Mouse (Mus musculus) adipocyte (in vitro differentiated cells): ENCODE results near the gene Cfap61.

Experiments
- DNase-seq: peaks from one replicate; pipeline ENCODE4 v3.0.0-alpha.2; 2016; ENCODE audit warnings: low spot score

Gene Cfap61

GRCm38 (mm10) chr2:146010816-146011215 is 76.2 kb downstream of the Cfap61 start:
- peak; percentile 21 for DNase-seq

DNA sequence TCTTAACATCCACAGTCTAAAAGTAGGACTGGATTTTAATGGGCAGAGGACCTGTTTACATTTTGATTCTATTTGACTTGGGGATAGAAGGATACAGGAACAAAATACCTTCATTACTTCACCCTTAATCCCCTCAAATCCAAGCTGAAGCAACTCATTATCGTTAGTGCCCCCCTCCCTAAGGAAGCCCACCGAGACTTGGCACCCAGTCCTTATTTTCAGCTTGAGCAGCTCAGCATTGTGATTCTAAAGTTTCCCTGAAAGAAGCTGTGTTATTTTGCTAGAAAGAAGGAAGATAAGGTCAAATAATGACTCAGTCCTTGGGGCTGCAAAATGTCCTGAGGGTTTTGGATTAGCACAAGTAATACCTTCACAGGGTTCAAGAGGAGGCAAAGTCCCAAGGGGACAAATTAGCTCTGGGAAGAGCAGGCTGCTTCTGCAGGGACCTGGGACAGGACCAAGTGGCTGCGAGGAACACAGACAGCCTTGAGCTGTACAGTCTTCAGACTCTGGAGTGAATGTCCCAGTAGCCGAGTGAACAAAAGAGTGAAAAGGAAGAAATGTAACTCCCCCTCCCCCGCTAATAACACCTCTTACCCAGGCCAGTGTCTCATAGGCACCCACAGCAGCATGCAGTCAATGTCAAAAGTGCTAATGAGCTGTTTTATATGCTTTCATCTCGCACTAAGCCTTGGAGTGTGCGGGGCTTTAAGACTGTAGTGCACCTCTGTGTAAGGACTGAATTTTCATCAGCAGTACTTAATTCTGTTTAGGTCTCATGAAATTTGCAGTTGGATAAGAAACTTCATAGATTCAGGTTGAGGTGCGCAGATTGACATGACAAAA is 81.0 kb downstream of the Cfap61 start:
- no peak for DNase-seq

DNA sequence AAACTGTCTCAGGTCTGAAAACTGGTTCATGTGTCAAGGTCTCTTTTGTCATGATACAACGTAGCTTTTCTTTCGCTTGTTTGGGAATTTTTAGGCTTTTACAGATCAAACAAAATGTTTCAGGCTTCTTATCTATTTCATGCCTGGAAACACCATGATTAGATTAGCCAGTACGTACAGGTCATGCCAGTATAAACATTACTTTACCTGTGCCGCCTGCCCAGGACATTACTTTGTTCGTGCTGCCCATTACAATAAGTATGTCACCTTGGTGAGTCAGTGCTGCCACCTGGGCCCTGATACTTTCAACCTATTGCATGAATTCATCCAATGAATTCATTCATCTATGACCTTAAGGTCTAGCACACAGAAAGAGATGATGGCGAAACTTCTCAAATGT is 88.3 kb downstream of the Cfap61 start:
- DNase-seq, result no peak

DNA sequence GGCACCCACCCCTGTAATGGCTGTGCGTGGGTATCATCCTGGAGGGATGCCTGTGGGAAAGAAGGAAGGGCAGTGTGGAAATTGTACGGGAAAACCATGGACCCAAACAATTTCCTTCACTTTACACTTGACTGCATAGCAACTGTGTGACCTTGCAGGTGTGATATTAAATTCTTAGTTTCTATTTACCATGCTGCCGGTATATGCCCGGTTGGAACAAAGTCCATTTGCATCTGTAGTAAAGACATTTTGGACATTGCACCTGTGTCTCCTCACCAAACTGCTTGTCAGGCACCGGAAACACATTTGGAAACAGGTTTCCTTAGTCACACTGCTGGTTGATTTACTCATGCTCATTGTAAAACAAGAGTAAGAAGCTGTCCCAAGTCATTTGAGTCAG is 109.1 kb downstream of the Cfap61 start:
- no peak for DNase-seq

GRCm38 (mm10) chr2:146044926-146045890 is 110.6 kb downstream of the Cfap61 start:
- no peak for DNase-seq

DNA sequence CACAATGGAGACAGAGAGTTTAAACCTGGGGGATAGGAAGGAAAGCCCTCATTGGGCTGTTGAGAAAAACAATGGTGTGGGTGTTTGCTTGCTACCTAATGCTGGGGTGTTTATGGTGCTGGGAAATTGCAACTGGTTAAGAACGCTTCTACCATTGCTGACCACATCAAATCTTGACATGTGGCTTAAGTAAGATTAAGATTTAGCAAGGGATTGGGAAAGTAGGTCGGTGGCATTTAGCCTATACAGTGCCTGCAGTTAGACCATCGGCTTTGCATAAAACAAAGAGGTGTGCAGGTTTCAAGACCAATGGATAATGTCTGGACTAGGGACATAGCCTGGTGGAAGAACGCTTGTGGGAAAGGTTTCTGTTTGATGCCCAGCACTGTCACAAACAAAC is 113.1 kb downstream of the Cfap61 start:
- DNase-seq, result no peak

DNA sequence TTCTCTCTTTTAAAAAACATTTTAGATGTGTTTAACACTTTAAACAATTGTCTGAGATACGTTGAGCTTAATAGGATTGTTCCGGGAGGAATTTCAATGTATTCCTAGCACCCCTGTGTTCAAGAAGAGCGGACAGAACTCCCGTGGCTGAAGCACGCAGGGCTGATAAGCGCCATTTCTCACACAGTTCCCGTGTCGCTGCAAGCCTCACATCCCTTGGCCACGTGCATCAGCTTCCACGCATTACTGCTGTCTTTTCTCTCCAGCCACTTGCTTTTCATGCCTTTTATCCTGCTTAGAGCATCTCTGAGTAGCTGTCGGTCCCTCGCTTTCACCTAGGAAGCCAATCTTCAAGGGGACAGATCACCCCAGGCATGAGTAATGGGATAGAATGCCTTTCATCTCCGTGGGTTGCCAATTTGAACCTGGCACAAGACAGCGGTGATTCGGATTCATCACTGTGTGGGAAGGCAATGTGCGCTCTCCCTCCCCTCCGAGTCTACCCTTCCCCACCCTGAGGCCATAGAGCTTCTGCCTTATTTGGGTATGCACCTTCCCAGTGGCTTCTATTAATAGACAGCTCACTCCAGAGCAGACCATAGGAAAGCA is 113.7 kb downstream of the Cfap61 start:
- no peak for DNase-seq

DNA sequence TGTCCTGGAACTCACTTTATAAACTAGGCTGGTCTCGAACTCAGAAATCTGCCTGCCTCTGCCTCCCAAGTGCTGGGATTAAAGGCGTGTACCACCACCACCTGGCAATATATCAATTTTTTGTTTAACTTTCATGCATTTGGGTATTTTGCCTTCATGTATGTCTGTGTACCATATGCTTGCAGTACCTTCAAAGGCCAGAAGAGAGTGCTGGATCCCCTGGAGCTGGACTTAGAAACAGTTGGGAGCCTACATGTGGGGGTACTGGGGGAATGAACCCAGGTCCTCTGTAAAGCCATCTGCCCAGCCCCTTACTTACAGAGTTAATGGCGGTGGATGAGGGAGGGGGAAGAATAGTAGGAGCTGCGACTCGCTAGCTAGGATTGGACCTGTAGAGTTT is 114.8 kb downstream of the Cfap61 start:
- no peak for DNase-seq

DNA sequence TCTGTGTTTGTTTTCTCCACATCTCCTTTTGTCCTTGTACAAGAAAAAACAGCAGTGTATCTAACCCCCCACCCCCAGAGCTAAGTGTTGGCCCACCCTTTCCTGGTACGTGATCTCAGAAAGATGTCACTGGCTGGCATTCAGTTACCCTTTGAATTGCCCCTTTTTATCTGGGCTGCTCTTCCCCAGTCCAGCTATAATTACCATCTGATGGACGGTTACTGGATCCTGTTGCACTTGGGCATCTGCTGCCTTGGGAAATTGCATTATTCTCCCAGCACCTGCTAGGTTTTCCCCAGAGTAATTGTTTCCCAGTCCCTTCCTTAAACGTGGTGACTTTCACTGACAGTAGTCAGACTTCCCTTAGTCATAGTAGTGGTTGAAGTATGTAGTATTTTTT is 115.5 kb downstream of the Cfap61 start:
- DNase-seq, result no peak

- no peak for DNase-seq
These were observed 116.8 kb downstream of the Cfap61 start for GRCm38 (mm10) chr2:146051334-146051733.

- DNase-seq, result no peak
These were observed 122.5 kb downstream of the Cfap61 start for GRCm38 (mm10) chr2:146057123-146057522.

DNA sequence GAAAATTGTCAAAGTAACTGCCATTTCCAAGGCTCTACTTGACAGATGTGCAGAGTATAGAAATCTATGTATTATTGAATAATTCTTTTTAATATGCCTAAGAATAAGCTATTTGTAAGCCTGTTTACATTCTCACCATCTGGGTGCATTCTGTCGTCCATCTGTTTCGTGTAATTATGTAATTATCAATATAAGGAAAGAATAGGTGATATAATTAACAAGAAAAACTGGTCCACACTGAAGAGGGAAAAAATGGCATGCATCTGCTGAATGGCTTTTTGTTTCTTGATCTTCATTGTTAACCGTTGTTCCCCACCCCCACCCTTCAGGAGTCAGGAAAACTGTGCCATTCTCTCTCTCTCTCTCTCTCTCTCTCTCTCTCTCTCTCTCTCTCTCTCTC is 124.2 kb downstream of the Cfap61 start:
- DNase-seq, result no peak

GRCm38 (mm10) chr2:146061421-146062300 is 127.1 kb downstream of the Cfap61 start:
- DNase-seq, result no peak

GRCm38 (mm10) chr2:146062330-146063092 is 127.9 kb downstream of the Cfap61 start:
- no peak for DNase-seq

- no peak for DNase-seq
These were observed 128.8 kb downstream of the Cfap61 start for GRCm38 (mm10) chr2:146063093-146064074.

GRCm38 (mm10) chr2:146067364-146067763 is 132.8 kb downstream of the Cfap61 start:
- DNase-seq, result no peak

DNA sequence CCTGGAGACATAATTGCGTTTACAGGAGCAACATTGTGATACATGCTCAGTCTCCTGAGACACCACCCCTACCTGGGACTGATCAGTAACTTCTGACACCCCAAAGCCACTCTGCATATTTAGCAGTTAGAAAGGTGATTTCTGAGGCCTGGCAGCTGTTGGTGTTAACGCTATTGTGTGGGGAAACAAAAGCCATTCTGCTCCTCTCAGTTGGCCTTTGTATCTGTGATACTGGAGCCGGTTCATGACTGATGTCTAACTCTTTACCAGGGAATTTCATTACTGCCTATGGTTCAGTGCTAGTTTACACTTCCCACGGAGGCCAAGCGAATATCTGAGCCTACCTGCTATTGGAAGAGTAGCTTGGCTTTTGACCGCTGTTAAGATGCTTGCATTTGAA is 138.7 kb downstream of the Cfap61 start:
- DNase-seq, result no peak

DNA sequence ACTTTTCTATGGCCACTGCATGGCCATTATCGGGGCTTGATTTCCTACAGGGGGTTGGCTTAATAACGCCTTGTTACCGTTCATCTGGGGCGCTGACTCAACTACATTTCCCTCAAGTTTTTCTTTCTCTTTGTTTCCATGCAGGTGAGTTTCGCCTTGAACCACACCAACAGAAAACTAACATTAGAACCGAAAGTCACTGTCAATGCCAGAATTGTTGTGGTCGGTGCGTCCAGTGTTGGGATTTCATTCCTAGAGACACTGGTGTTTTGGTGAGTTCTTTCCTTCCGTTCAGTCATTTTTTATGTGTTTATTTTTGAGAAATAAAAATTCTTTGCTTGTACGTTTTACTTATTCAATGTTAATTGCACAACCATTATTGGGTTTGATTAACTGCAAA is 142.5 kb downstream of the Cfap61 start:
- no peak for DNase-seq

DNA sequence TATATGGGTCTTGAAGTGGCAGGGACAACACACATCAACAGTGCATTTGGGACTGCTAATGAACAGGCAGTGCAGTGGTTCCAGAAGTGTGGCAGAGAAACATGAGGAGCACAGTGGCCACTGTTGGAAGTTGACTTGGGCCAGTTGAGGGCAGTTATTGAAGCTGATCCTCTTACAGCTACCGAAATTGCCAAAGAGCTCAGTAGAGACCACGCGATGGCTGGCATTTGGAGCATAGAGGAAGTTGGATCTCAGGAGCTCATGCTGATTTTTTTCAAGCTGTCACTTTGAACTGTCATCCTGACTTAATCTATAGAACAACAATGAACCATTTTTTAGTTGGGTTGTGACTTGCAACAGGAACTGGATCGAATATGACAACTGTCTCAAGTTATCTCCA is 145.7 kb downstream of the Cfap61 start:
- no peak for DNase-seq
